Mouse (Mus musculus) intestine, embryonic 14.5 days (tissue): ENCODE data around the gene Ndrg3. TPM values are rescaled to one million over a fixed set of nuclear protein-coding genes. Genes with fewer than 3 reads are reported as not detected.
A peak's percentile ranks its signal among the peaks of the same experiment; 100 is the strongest.
"Not testable (repeated sequence)": the region's sequence is repeated elsewhere in the genome, so short reads cannot be mapped to it uniquely, and the experiment has no call there.

ENCODE experiments used
- ATAC-seq: fragments of 200-750 bp; cut with Nextera tagmentation; replicated peaks from 2 replicates; pipeline ENCODE4 v1.8.0; 2017; ENCODE audit warnings: low read depth, moderate number of reproducible peaks, moderate TSS enrichment, moderate library complexity; ENCODE audit not compliant: low FRiP score, low TSS enrichment
- DNase-seq: peaks from one replicate; pipeline ENCODE4 v3.0.0-alpha.2; 2018; ENCODE audit warnings: low spot score
- H3K27ac ChIP-seq: fragments of 300-500 bp; sonication (generic); 2 replicates; pipeline ENCODE4 v1.5.1; 2014; ENCODE audit warnings: low read depth, mild to moderate bottlenecking, control low read depth
- H3K27me3 ChIP-seq: fragments of 300-500 bp; sonication (generic); replicated peaks from 2 replicates; pipeline ENCODE4 v1.6.1; 2014; ENCODE audit warnings: low read length, control low read depth; ENCODE audit not compliant: control insufficient read depth, insufficient read depth
- H3K36me3 ChIP-seq: fragments of 300-500 bp; sonication (generic); 2 replicates; pipeline ENCODE4 v1.6.1; 2014; ENCODE audit warnings: low read length, control low read depth; ENCODE audit not compliant: control insufficient read depth, insufficient read depth
- H3K4me1 ChIP-seq: fragments of 300-500 bp; sonication (generic); replicated peaks from 2 replicates; pipeline ENCODE4 v1.6.1; 2014; ENCODE audit warnings: low read length, control low read depth, mixed read lengths; ENCODE audit not compliant: control insufficient read depth, insufficient read depth
- H3K4me2 ChIP-seq: fragments of 300-500 bp; sonication (generic); 2 replicates; pipeline ENCODE4 v1.6.1; 2014; ENCODE audit warnings: low read length
- H3K4me3 ChIP-seq: fragments of 300-500 bp; sonication (generic); 2 replicates; pipeline ENCODE4 v1.5.1; 2014; ENCODE audit warnings: low read depth, low read length, control low read depth, mixed read lengths
- H3K9ac ChIP-seq: fragments of 300-500 bp; sonication (generic); 2 replicates; pipeline ENCODE4 v1.6.1; 2014; ENCODE audit warnings: mild to moderate bottlenecking, low read length
- H3K9me3 ChIP-seq: fragments of 300-500 bp; sonication (generic); 2 replicates; pipeline ENCODE4 v1.6.1; 2016; ENCODE audit warnings: low read length, control low read depth; ENCODE audit not compliant: control insufficient read depth
- WGBS: fragments of 180-500 bp; shearing (Covaris S2); extraction: QIAGEN DNeasy Blood & Tissue Kit; methylation state at CpG from one replicate; pipeline ENCODE4 v1.1.7; 2014; 5-methylcytosine and 5-hydroxymethylcytosine counted together
- polyA plus RNA-seq: library from polyadenylated mRNA; unstranded; fragments of >200 nt; fragmentation: Nextera tagmentation; extraction: Ambion mirVana; gene quantifications from 2 replicates; pipeline ENCODE4 v1.2.1, GENCODE M21; 2014

Gene Ndrg3
- polyA plus RNA-seq, 1 experiment from 2014 or later = 36.7 TPM

DNA sequence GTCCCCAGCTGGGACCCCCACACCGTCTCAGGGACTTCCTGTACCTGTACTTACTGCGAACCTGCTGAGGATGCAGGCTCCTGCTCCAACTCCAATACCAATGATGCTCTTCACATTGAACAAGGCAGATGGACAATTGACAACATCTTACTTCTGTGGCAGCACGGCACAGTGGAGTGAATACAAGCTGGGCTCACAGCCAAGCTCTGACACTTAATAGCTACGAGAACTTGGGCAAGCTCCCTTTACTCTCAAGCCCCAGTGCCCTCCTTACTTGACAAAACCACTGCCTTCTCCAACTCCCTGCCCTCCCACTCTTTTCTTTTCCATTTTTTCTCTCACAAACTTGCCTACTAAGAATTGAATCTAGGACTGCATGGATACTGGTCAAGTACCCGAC lies 78.7 kb downstream of the Ndrg3 start:
- DNase-seq = no peak
- ATAC-seq = no peak
- 76% methylated on average over 5 of the region's 5 CpGs for WGBS
- H3K4me3 ChIP-seq = no peak overlapping the region
- no peaks in the 10 kb centered on the region for H3K9me3 ChIP-seq
- H3K9ac ChIP-seq = no peak overlapping the region
- H3K27ac ChIP-seq = no peak overlapping the region
- H3K27me3 ChIP-seq = no peaks in the 10 kb centered on the region
- H3K4me2 ChIP-seq = no peak overlapping the region
- H3K4me1 ChIP-seq = no peaks in the 10 kb centered on the region
- no peaks in the 10 kb centered on the region for H3K36me3 ChIP-seq

DNA sequence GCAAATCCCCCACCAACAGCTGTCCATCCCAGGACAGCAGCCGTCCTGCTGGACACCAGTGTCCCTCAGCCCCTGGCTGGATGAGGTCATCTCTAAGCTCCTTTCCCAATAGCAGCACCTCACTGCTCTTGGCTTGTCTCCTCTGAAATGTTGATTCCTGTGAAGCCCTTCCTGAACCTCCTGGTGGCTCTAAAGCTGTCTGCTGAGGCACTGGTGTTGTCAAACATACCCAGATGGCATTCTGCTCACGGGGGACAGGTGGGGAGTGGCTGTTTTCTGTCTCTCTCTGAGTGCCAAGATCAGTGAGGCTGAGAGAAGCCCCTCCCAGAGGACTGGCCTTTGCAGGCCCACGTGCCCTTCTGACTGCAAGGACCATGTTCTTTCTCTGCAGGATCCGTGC lies 85.9 kb downstream of the Ndrg3 start:
- not testable (repeated sequence) for H3K4me3 ChIP-seq

DNA sequence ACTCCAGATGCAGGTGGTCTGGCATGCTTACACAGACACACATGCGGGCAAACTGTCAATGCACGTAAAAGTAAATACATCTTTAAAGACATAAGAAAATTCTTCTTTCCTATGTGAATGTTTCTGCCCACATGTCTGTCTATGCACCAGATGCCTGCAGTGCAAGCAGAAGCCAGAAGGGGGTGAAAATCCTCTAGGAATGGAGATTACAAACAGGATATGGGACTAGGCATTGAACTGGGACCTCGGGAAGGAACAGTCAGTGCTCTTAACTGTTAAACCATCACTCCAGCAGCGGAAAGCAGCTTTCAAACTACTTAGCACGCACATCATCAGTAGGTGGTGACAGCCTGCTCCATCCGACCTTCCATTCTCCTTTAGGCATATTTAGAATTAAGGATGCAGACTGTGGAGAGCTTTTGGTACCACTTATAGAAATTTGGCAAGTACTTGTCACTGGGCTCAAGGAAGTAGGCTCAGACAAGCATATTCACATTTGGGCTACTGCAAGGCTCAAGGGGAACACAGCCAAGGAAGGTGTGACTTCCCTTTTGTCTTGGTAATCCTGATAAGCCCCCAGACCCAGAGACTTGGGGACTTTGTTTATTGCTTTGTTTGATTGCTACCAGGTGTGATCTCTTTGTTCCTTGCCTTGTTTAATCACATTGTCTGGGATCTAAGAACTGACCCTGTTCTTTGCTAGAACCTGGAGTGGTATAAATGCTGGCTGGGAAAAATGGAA lies 86.7 kb downstream of the Ndrg3 start:
- no peaks in the 10 kb centered on the region for H3K36me3 ChIP-seq
- H3K4me1 ChIP-seq = no peaks in the 10 kb centered on the region
- no peak overlapping the region for H3K27ac ChIP-seq
- 15% methylated on average over 6 of the region's 6 CpGs for WGBS
- H3K9ac ChIP-seq = no peak overlapping the region
- no peak overlapping the region for H3K4me2 ChIP-seq
- no peak for ATAC-seq
- DNase-seq = peak; percentile 77
- no peaks in the 10 kb centered on the region for H3K27me3 ChIP-seq
- H3K4me3 ChIP-seq = no peak overlapping the region
- no peaks in the 10 kb centered on the region for H3K9me3 ChIP-seq

More for the DNA sequence above, 85.9 kb downstream of the Ndrg3 start:
- WGBS = 23% methylated on average over 4 of the region's 4 CpGs
- not testable (repeated sequence) for DNase-seq, H3K4me2 ChIP-seq, ATAC-seq, H3K9ac ChIP-seq, H3K36me3 ChIP-seq, H3K27me3 ChIP-seq, H3K27ac ChIP-seq, H3K4me1 ChIP-seq, H3K9me3 ChIP-seq

DNA sequence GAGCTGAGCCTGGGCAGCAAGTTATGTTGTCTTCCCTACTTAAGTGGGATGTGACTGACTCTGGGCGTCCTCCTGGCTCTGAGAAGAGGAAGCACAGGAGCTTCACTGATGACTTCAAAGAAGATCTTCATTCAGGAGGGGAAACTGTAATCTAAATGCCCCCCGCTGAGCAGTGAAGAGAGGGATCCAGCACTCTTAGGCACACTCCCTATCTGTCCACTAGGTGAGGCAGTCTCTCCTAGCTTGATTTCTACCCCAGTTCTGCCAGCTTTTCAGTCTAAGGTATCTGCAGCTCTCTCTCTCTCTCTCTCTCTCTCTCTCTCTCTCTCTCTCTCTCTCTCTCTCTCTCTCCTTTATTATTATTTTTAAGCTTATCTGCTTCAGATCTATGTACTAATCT lies 88.5 kb downstream of the Ndrg3 start:
- H3K36me3 ChIP-seq = no peaks in the 10 kb centered on the region
- 28% methylated on average over 2 of the region's 2 CpGs for WGBS
- ATAC-seq (no peak), DNase-seq (no peak)
- H3K4me3 ChIP-seq = no peak overlapping the region
- H3K27ac ChIP-seq = no peak overlapping the region
- H3K4me2 ChIP-seq = no peak overlapping the region
- H3K9me3 ChIP-seq = no peaks in the 10 kb centered on the region
- H3K9ac ChIP-seq = no peak overlapping the region
- no peaks in the 10 kb centered on the region for H3K27me3 ChIP-seq
- no peaks in the 10 kb centered on the region for H3K4me1 ChIP-seq

DNA sequence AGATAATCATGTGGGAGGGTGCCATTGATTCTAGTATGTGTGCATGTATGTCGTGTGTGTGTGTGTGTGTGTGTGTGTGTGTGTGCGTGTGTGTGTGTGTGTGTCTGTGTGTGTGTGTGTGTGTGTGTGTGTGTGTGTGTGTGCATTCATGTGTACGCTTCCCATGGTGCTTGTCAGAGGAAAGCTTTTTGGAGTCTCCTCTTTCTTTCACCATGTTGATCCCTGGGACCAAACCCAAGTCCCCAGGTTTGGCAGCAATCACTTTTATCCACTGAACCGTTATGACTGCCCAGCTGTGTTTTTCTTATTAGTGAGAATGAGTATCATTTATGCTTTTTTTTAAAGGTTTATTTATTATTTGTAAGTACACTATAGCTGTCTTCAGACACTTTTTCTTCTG lies 89.4 kb downstream of the Ndrg3 start:
- not testable (repeated sequence) for H3K36me3 ChIP-seq, ATAC-seq, H3K4me2 ChIP-seq, H3K9ac ChIP-seq, H3K27ac ChIP-seq, H3K27me3 ChIP-seq, DNase-seq, H3K4me3 ChIP-seq, H3K9me3 ChIP-seq, H3K4me1 ChIP-seq
- 68% methylated on average over 4 of the region's 4 CpGs for WGBS

DNA sequence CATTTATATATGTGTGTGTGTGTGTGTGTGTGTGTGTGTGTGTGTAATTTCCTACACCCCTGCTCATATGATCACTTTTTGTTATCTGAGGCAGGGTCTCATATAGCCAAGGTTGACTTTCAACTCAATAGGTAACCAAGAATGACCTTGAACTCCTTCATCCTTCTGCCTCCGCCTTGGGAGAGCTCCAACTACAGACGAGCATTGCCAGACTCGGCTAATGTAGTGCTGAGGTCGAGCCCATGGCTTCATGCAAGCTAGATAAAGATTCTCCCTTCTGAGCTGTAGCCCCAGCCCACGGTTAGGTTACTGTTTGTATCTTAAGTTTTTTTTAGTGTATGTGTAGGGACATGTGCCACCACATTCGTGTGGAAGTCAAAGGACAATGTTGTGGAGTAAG lies 90.0 kb downstream of the Ndrg3 start:
- Histone ChIP-seq H3K27me3 (no peaks in the 10 kb centered on the region), H3K9me3 (no peaks in the 10 kb centered on the region), H3K4me2 (no peak overlapping the region), H3K36me3 (no peaks in the 10 kb centered on the region), H3K9ac (no peak overlapping the region), H3K4me1 (no peaks in the 10 kb centered on the region), H3K27ac (no peak overlapping the region), H3K4me3 (no peak overlapping the region)
- WGBS = 74% methylated on average over 6 of the region's 6 CpGs
- DNase-seq = no peak
- no peak for ATAC-seq

DNA sequence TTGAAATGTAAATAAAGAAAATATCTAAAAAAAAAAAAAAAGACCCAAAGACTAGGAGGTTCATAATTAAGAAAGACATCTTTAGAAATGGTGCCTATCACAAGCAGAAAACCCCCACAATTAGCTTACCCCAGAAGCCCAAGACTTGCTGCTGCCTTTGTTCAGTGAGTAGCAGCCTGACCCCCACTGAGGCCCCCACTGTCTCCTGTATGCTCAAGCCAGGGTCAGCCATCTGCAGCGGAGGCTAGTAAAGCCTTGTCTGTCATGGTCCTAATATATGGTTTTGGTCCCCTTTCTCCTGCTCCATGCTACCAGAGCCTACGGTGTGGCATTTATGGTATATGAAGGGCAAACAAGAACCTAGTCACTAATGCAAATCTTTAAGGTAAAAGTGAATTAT lies 90.5 kb downstream of the Ndrg3 start:
- ATAC-seq = no peak
- Histone ChIP-seq H3K27me3 (no peaks in the 10 kb centered on the region), H3K27ac (no peak overlapping the region), H3K4me2 (no peak overlapping the region), H3K4me1 (no peaks in the 10 kb centered on the region), H3K9ac (no peak overlapping the region), H3K36me3 (no peaks in the 10 kb centered on the region), H3K9me3 (no peaks in the 10 kb centered on the region), H3K4me3 (no peak overlapping the region)
- DNase-seq = no peak
- WGBS = 68% methylated on average over 2 of the region's 2 CpGs

DNA sequence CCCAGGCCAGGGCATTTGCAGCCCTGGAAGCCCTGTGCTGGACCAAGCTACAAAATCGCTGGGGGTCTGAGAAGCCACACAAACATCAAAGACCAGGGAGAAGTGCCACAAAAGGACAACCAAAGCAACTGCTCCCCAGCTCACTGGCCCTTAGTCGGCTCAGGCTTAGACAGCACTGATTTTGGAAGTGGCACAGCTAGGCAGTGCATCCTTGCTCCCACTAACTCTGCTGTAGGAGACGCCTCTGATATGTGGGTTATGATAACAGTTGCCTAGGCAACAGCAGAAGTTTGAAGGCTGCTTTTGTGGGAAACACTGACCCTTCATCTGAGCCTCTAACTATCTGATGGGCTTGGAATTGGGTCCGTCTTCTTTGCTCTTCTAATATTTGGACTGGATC lies 92.7 kb downstream of the Ndrg3 start:
- H3K9ac ChIP-seq = no peak overlapping the region
- no peaks in the 10 kb centered on the region for H3K9me3 ChIP-seq
- H3K36me3 ChIP-seq = no peaks in the 10 kb centered on the region
- ATAC-seq (no peak), DNase-seq (no peak)
- 68% methylated on average over 4 of the region's 4 CpGs for WGBS
- no peaks in the 10 kb centered on the region for H3K27me3 ChIP-seq
- H3K27ac ChIP-seq = no peak overlapping the region
- H3K4me3 ChIP-seq = no peak overlapping the region
- H3K4me2 ChIP-seq = no peak overlapping the region
- H3K4me1 ChIP-seq = no peaks in the 10 kb centered on the region

DNA sequence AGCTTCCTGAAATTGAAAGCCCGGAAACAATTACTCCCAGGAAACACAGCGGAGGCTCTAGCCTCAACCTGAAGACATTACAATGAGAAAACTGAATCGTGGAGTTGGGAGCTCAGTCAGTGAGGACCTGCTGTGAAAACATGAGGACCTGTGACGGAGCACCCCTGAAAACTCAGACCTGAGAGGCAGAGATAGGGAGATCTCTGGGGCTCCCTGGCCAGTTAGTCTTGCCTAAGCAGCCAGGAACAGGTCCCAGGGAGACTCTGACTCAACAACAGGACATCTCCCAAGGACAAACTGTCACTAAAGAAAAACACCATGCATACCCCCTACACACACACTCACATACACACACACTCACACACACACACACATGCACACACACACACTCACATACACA lies 93.5 kb downstream of the Ndrg3 start:
- Histone ChIP-seq H3K27ac (no peak overlapping the region), H3K4me2 (no peak overlapping the region), H3K4me1 (no peaks in the 10 kb centered on the region), H3K4me3 (no peak overlapping the region), H3K36me3 (no peaks in the 10 kb centered on the region), H3K9me3 (no peaks in the 10 kb centered on the region), H3K9ac (no peak overlapping the region), H3K27me3 (no peaks in the 10 kb centered on the region)
- WGBS = 54% methylated on average over 4 of the region's 4 CpGs
- DNase-seq (no peak), ATAC-seq (no peak)
